Mouse (Mus musculus): ENCODE data around the gene Spryd4.

DNA sequence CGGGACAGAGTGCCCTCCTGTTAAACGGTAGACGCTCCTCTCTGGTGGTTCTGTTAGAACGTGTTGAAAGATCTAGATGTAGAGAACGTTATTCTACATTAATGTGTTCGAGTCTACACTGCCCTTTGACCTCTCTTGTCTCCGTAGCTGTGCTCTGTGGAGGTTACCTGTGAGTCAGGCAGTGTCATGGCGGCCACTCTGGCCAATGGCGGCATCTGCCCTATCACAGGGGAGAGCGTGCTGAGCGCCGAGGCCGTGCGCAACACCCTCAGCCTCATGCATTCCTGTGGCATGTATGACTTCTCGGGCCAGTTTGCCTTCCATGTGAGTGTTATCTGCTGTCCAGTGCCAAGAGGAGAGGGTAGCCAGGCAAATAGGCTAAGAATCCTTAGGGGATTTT is 6.7 kb downstream of the Spryd4 start:
- TF ChIP-seq POLR2A (IDR thresholded peaks at IDR 0.05; ENCODE audit: insufficient read depth, low read depth, low read length) (no peak), CTCF (IDR thresholded peaks at IDR 0.05; ENCODE audit: insufficient read depth, low read depth, low read length) (no peak)
